Mouse (Mus musculus) erythroblast, adult 5-6 weeks (primary cell): Measurements from ENCODE around the gene Exoc4. TPM values are rescaled to one million over a fixed set of nuclear protein-coding genes. Genes with fewer than 3 reads are reported as not detected.

Experiments used
- ATAC-seq: replicated peaks from 2 replicates; pipeline ENCODE4 v1.8.0; 2016; ENCODE audit warnings: moderate number of reproducible peaks, mild to moderate bottlenecking, moderate TSS enrichment, inconsistent platforms; ENCODE audit not compliant: poor library complexity, low FRiP score, severe bottlenecking
- total RNA-seq, 2 experiments: library from RNA; stranded (forward) in 1 of 2; stranded (reverse) in 1 of 2; fragments of 150-400 nt in 1 of 2; fragments of 200-764, 138-1000 nt in 1 of 2; gene quantifications; 2 replicates each; pipeline versions ENCODE4 v1.2.3 to v1.2.4; 2015 to 2017; ENCODE audit warnings: low replicate concordance in 2 of 2

Gene Exoc4
- total RNA-seq, 2 experiments from 2014 or later, result 14.8 to 18.1 TPM

DNA sequence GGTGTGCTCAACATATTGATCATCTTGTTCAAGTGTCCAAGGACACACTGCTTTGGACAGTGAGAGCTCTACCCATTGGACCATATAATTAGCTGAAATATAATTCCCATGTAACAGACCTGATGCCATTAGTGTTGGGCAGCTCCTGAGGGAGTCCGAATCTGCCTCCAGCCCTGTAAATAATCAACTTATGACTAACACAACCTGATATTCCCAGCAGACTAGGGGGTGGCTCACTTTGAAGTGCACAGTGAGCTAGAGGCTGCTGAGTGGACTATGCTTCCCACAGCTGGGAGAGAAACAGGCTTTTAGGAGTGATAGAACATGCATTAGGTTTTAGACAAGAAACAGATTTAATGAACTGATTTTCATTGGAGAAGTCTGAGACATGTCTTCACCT is 478.4 kb downstream of the Exoc4 start:
- no peak for ATAC-seq

DNA sequence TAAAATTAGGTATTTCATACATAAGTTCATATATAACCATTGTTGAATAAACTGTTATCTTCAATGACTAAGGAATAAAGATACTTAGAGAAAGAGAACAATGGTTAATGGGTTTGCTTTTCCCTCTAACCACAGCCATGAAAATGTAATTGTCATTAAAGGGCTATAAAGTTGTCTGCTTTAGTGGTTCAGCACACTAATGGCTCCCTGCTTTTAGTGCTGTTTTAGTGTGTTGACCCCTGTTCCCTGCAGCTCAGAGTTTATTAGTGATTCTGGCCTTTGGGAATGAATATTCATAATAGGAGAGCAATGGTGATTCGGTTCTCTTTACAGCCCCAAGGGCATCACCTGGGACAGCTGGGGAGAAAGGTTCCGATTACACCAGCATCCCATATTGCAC is 483.3 kb downstream of the Exoc4 start:
- no peak for ATAC-seq

DNA sequence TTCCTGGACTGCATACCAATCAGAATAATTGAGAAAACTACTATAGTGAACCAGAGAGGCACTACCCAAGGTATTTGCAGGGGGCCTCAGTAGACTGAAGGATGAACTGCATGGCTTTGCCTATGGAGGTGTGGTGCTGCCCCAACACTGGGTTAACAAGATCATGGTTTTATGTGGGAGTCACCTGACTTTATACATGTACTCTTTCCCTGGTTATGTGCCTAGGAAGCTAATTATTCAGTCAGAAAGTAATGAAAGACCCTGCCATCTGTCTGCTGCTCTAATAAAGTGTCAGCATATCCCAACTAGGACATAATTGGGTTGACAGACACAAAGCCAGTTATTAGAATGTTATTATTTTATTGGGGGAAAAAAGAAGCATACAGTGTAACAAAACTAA is 484.7 kb downstream of the Exoc4 start:
- ATAC-seq, result no peak

DNA sequence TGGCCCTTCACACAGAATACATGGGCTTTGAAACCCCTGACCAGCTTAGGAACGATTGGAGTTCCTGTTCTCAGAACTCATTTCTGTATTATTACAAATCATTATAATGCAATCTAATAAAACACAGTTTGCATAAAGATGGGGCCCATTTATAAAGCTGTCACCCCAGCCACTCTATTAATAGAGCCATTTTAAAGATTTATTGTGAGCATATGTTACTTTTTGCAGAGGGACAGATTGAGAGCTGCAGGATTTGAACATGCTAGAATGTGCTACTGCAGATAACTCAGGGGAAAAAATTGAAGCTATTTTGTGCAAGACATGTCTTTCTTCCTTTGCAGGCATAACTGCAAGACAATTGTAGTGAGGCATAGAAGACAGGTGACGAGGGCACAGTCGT is 485.1 kb downstream of the Exoc4 start:
- no peak for ATAC-seq

DNA sequence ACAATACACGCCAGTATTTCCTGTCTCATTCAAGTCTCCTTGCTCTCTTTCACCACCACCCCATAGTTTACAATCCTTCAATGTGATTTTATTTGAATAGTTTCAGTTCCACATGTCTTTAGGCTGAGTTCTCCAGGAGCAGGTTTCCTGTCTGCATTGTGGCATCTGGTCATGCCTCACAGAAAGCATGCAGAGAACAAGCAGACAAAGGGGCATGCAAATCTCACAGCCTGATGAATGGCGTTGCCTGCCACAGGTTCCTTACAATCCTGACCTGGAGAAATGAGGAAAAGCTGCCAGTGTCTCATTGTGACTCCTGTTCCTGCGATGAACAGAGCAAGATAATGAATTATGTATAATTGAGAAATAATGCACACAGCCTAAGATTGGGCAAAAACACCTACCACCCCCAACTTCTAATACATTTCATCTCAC is 490.0 kb downstream of the Exoc4 start:
- no peak for ATAC-seq

DNA sequence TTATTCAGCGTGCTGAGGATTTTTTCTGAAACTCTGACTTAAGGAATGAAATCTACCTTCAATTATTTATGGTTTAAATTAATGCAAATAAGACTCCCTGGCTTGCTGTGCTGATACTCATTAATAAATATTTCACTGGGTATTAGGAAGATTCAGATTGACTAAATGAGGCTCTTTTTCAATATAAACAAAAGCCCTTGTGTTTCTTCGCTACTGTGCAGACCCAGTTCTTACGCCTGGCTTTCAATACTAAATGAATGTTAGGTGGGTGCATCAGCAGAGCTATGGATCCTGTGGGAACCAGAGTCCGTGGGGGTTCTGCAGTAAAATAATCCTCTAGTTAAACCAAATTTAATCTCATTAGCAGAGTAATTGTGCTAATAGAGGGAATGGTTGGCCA is 490.4 kb downstream of the Exoc4 start:
- ATAC-seq, result no peak

DNA sequence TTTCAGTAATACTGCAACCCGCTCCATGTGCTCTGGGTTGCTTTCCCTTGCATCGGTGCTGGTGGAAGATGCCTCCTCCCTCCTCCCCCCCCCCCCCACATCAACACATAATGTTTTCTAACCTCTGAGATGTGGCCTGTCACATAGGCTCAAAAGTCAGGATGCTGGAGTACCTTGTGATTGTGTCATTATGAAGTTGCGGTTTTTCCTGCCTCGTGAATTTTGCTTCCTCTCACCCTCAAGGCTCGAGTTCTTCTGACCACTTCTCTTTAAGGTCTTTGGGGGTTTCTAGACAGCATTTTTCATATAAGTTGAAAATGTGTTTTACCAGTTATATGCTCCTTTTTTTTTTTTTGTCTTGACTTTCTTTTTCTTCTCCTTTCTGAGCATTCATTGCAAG is 507.1 kb downstream of the Exoc4 start:
- no peak for ATAC-seq

DNA sequence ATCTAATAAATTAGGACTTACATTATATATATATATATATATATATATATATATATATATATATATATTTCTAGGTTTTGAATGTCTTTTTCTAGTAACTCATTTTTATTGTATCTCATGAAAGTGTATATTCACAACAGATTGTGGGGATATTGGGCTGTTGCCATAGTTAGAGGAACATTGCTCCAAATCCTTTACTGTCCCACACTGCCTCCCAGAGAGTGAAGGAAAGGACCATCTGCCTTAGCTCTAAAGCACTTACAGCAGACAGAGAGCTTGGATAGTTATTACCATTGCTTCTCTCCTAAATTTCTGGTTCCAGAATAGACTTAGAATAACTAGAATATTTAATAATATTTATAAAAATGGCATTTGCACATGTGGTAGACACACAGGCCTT is 512.7 kb downstream of the Exoc4 start:
- ATAC-seq, result no peak

DNA sequence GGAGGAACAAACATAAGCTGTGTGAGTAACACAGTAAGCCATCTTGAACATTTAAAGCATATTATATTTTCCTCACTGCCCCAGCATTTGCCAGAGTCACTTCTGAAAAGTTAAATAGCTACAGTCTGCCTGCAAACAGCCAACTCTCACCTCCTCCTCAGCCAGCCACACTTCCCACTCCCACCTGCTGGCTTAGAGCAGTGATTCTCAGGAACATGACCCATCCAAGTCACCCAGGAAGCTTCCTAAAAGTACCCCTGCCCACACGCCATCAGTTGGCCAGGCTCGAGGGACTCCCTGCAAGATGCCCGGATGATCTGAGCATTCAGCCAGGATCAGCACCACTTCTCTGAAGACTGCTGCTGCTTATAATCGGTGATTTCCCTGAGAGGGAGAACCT is 514.4 kb downstream of the Exoc4 start:
- ATAC-seq, result no peak

DNA sequence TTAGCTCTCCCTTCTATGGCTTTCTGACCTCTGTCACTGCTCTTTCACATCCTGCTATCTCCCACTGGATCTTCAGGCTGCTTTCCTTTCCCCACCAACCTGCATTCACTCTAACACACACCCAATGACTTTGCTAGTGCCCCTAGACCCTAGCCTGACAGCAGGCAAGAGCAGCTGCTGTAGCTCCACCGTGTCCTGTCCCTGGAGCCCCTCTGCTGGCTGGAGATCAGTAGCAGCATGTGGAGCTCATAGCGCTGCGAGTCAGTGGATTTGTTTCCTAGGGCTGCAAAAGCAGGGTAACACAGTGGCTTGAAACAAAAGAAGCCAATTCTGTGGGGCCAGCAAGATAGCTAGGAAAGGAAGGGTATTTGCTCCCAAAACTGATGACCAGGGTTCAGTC is 515.1 kb downstream of the Exoc4 start:
- no peak for ATAC-seq

DNA sequence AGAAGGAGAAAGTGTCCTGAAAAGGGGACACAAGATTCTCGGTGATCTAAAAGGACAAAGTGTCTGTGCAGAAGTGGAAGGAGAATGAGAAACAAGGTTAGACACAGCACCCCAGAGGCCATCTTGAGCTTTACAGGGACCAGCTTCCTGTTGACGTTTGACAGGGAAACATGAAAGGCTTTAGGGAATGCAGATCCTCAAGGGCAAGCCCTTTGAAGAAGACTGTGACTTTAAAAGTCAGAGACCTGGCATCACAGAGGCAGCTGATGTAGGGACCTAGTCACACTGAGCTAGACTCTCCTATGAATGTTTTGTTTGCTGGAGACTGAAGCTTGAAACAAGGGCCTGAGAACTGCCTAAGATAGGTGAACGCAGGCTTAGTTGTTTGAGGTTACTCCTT is 520.4 kb downstream of the Exoc4 start:
- ATAC-seq, result no peak

DNA sequence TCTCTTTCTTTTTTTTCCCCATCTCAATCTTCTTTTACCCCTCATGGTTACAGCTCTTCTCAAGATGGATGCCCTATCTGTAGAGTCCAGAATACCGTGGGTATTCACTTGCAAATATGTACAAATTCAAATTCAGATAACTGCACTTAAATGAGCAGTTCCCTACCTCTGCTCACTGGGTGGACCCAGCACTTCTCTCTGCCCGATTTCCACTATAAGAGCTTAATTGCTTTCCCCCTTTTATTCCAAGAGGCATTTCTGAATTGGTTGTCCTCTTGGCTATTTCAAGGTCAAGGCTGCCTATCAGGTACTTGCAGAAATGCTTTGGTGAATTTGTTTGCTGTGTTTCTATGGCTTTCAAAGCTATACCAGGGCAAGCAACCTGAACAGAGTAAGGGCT is 521.1 kb downstream of the Exoc4 start:
- ATAC-seq, result no peak

DNA sequence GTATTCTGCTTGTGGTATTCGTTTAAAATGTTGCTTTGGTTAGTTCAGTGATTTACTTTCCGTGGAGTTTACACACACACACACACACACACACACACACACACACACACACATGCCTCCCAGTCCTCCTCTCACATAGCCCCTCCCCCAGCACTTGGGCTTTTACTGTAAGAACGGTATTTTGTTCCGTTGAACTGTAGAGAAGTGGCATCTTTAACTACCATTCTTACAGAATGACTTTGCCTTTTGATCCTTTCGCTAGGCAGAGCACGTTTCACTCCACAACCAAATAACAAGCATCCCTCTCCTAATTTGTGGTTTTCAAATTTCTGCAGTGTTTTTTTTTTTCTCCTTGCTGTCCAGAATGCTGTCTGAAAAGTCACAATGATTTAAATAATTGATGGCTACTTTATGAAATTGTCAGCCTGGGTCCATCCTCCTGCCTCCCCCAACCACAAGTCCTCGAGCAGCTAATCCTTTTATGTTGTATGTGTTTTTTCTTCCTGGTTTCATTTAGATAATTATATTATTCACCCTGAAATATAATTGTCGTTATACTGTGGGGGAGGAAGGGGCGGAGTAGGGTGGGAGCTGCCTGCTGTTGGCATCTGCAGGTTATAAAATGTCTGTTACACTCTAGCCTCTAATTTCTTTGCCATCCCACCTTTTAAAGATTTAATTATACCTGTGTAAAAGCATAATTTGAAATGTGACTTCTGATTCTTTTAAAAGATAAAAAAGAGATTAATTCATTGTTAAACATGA is 523.8 kb downstream of the Exoc4 start:
- no peak for ATAC-seq

DNA sequence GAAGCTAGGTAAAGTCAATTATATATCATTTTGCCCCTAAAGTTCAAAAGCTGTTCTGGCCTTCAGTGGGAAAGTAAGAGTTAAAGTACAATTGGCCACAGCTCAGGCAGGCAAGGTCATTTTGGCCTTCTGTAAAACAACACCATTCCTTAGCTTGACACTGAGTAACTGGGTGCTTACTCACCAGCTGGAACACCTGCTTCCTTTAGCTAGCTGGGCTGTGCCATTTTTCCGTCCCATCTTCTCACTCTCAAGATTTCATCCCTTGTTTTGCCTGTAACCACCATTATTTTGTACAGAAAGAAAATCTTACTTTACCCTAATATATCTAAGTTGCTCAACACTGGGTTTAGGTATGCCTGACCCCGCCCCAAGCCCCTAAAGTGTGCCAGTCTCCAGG is 543.7 kb downstream of the Exoc4 start:
- ATAC-seq, result no peak

DNA sequence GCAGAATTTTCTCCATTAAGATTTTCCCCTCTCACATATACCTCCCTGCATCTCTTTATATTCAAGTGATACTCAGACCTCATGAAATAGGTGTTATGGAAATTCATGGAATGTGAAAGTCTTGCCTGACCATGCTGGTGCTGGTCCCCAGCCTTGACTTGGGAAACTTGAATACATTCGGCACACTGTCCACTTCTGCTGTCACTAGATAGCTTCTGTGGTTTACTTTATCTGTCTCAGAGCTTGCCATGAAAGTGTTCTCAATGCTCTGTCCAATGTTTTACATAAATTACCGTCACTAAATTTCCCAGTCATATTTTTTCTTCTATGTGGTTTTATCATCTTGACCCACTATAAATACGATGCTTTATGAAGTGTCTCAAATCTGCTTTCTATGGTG is 552.4 kb downstream of the Exoc4 start:
- no peak for ATAC-seq

DNA sequence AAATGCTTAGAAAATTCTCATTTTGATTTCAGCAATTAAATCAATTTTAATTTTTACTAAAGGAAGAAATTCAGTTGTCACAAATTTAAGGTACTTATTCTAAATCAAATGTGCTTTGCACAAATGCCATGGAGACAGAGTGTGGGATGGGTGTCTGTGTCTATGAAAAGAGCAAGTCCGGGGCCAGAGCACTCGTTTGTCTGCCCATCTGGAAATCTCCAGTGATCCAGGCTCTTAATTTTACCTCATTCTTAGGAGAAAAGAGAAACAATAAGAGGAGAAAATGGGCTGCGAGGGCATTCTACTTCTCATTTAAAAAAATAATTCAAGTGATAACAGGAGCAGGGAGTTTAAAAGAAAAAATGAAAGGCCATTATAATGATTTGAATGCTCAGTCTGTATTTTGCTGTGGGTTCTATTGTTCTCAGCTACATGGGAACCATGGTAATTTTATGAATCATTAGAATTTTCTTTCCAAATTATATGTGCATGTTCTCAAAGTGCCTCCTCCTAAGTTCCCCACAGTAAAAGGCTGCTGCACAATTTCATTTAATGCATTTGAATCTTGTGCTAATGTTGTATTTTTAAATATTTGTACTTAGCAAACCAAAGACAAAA is 554.7 kb downstream of the Exoc4 start:
- no peak for ATAC-seq

DNA sequence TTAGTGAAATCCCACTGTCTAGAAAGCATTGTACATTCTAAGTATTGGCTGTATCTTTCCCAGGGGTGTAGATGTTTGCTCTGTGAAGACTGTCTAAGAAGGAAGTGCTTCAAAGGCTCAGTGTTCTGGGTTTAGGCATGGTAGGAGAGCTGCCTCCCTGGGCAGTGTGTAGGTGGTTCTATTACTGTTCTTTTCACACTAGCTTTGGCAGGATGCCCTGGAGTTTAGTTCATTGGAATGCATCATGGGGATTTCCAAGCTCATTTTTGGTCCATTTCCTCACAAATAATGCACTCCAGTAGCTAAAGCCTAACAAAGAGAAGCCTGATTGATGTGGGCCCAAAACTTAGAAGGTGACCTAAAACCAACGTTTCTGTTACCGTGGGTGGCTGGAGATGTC is 555.9 kb downstream of the Exoc4 start:
- ATAC-seq, result no peak

DNA sequence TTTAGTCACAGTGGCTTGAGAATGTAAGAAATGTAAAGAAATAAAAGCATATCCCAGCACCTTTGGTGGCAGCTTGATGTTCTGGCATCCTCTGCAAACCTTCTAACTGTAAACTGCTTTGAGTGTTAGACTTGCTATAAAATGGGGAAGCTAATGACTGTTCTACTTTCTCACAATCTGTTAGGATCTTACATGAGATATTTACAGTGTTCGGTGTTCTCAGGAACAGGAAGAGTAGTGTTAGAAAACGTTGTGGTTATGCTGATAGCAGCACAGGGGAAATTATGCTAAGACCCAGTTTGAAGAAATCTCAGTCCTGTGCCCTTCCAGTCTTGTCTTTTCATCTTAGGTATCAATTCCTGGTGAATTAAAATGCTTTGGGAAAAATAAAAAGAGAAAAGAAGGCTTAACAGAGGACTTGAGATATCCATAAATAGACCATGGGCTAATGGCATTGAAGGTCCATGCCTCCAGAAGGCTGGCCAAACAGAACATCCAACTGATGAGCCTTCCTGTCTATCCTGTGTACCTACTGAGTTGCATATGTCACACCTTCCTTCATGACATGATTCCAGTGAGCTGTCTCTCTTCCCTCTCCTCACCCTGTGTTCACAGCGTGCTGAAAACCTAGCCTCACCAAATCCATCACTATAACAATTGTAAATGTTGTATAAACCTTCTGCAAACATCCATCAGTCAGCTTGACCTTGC is 557.3 kb downstream of the Exoc4 start:
- no peak for ATAC-seq

DNA sequence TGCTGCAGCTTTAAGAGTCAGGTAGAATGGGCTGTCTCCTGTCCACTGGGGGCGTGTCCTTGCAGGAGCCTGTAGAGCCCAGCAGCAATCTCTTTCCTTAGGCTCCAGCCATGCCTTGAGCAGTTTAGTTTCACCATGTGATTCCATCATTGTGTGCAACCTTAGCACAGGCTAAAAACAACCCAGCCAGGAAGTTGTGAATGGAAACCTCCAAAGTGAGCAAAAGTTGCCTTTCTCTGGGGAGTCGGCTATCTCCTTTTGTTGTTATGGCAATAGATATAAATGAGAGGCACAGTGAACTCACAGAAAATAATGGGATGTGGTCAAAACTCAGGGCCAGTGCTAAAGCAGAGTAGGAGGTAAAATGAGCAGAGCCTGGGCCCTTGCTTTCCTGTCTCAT is 565.5 kb downstream of the Exoc4 start:
- ATAC-seq, result no peak

DNA sequence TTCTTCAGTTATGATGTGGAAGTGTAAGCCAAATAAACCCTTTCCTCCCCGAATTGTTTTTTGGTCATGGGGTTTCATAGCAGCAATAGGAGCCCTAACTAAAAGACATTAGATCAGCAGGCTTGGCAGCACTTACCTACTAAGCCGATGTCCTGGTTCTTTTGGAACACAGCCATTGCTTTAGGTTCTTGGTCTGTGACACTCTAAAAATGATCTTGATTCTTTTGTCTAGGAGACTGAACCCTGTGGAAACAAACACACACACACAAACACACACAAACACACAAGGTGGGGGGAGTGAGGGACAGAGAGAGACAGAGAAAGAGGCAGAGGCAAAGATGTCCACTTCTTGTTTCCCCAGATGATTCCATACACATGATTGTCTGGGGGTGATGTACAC is 574.3 kb downstream of the Exoc4 start:
- ATAC-seq, result no peak

DNA sequence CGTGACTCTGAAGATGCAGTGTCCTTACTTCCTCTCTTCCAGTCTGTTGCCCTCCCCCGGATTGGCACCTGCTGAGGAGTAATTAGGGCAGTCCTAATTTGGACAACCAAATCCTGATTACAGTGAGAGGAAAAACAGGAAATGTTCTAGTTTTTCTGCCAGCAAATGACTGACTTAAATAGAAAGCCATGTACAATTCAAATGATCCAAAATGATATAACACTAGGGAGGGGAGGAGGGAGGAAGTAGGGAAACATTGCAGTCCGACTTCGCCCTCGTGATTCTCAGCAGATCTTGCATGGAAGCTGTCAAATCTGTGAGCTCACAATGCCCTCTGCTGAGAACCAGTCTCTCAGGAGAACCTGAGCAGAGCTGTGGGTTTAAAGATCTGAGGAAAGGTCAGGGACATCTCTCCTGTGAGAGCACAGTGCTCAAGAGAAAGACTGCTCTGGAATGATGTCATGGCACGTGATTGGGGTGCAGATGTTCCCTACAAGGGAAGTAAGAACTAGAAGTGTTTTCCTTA is 575.0 kb downstream of the Exoc4 start:
- ATAC-seq, result no peak
